Mouse (Mus musculus) thymus, postnatal 36 days (tissue): ENCODE measurements around the gene Cks2.
"Not testable (repeated sequence)": the region's sequence is repeated elsewhere in the genome, so short reads cannot be mapped to it uniquely, and the experiment has no call there.

Source experiments
- DNase-seq, 2 experiments: peaks; one replicate each; pipeline ENCODE4 v3.0.0; 2022; ENCODE audit warnings: mixed read lengths in 2 of 2

Gene Cks2

DNA sequence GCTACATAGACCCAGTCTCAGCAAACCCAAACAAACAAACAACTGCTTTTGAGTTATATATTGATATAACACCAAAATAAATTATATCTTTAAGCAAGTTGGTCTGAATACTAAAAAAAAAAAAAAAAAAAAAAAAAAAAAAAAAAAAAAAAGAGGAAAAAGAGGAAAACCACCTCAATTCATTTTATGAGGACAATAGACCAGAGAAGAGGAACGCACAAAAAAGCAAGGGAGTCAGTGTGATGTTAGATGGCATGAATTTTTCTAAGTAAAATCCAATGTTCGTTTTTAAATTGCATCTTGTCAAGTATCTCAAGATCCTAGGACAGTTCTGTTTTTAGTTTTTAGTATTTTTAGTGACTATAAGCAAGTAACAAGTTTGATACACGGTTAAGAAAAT lies 3.6 kb upstream of the Cks2 start:
- DNase-seq: no peak

DNA sequence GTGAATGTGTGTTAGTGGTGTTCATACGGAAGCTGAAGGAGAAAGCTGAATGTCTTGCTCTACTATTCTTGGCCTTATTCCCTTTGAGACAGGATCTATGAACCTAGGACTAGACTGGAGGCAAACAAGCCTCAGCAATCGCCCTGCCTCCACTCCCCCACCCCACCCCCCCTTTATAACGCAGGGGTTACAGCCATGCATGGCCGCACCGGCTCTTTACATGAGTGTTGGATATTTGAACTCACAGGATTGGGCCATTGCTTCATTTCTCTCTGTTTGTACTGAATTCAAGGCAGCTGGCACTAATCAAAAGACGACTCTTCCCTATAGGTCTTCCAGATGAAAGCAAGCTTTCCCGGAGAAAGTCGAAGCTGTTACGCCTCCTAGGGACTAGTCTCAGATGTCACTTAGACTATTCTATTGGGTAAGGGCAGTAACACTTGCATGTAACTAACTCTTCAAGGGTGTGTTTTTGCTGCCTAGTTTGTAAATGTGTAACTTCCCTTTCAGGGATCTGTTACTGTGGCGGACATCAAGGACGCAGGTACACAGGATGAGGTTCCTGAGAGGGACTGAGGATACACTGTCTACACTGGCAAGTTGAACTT lies 2.8 kb upstream of the Cks2 start:
- DNase-seq: no peak

DNA sequence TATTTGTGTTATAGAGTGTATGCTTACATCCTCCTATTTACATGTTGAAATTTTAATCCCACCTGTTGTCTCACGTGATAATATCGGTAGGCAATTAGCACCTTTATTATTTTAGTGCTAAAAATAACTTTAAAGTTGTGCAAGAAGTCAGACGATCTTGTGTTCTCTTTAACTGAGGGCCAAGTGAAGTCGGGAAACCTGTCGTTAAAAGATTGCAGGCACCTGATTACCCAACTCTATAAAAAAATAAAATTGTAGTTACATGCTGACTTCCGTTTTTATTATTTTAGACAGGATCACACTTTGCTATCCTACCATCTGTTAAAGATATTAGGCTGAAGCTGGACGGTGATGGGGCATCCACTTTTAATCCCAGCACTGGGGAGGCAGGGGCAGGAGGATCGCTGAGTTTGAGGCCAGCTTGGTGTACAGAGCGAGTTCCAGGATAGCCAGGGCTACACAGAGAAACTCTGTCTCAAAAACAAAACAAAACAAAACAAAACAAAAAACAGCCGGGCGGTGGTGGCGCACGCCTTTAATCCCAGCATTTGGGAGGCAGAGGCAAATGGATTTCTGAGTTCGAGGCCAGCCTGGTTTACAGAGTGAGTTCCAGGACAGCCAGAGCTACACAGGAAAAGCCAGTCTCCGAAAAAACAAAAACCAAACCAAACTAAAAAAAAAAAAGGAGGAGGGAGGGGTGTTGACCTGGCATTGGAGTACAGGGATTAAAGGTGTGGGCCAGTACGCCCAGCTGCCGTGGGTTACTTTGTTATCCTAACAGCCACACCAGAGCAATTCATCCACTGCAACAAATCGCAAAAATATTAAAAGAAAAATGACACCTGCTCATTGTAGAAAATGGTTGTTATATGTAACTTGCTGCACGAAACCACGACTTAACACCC lies 856 bp upstream of the Cks2 start:
- no peak for DNase-seq

DNA sequence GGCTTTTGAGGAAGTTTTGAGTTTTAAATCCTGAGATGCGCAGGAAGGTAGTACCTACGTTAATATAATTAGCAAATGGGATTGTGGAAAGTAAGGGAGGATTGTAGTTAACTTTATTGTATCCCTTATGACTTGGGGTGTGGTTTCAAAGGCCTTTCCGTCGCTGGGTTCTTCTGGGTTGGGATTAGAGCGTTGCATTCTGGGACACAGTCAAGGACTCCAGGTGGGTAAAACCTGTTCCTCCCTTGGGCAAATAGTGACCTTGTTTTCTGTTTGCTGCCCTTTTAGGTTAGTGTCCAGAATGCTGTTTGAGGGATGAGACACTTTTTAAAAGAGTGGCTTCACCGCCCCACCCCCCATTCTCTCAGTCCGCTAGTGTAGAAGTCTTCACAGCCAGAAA lies 840 bp downstream of the Cks2 start:
- DNase-seq: no peak

DNA sequence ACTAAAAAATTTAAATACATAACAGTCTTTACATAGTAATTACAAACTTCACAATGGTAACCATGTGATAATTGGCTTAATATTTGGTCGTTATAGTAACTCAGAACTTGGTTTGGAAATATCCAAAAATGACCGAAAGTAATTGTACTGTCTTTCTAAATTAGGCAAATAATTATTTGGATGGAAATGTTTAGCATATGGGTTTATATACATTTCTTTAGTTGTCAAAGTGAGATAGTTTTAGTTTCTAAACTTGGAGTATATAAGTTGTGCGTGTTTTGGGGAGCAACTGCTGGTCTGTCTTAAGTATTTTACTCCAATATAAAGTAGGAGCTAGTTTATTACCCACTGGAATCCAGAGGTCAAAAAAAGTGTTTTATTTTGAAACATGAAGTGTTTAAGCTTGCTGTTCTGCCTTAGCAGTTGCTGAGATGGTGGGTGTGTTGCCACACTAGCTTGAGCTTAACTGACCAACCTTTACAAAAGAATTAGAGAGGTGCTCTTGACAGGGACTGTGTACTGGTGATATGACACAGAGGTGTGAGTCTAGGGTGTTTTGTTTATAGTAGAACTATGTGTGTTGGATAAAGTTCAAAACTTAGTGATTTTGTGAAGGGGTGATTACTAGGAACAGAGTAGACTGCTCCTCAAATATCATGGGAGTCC lies 1.5 kb downstream of the Cks2 start:
- DNase-seq: no peak

DNA sequence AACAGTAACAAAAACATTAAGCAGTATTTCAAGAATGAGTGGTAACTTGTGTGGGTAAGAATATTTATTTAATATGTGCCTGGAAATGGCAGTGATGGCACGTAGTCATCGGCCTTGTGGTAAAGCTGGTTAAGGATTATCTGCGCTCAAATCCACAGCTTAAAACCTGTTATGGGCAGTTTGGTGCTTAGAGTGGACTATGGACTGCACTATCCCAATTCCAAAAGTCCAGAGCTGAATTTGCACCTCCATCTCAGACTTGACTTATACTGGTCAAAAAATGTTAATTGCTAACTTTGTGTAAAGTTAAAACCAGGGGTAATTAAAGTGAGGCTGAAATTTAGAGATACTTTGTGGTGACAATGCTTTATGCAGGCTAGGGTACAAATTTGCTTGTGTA lies 2.7 kb downstream of the Cks2 start:
- DNase-seq: no peak

DNA sequence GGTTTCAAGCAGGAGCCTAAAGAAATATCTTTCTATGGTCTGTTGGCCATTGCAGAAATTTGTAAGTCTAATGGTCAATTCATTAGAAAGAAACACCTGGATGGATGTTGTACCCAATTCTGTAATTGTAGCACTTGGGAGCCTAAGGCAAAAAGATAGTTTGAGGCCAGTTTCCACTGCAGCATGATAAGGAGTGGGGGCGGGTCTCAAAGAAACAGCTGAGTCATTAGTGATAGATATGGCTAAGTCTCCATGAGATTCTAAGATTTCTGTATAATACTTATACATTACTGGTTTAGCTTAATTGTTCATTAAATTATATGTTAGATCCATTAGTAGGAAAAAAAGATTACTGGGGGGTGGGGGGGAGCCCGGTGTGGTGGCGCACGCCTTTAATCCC lies 3.2 kb downstream of the Cks2 start:
- no peak for DNase-seq

DNA sequence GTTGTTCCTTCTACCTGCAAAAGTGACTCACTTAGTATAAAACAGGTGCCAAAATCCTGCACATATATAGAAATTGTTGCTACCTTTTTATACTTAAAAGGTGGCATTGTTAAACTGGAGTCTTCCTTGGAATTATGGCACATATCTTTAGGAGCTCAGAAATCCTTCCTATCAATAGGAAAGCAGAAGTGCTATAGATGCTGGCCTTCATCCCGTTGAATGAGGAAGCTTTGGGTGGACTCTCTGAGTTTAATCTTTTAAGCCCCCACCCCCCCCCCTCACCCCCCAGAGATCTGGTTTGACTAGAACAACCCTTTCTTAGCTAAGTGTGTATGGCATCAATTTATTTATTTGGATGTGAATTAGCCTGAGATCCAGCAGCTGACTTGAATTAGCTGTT lies 4.7 kb downstream of the Cks2 start:
- DNase-seq: no peak

DNA sequence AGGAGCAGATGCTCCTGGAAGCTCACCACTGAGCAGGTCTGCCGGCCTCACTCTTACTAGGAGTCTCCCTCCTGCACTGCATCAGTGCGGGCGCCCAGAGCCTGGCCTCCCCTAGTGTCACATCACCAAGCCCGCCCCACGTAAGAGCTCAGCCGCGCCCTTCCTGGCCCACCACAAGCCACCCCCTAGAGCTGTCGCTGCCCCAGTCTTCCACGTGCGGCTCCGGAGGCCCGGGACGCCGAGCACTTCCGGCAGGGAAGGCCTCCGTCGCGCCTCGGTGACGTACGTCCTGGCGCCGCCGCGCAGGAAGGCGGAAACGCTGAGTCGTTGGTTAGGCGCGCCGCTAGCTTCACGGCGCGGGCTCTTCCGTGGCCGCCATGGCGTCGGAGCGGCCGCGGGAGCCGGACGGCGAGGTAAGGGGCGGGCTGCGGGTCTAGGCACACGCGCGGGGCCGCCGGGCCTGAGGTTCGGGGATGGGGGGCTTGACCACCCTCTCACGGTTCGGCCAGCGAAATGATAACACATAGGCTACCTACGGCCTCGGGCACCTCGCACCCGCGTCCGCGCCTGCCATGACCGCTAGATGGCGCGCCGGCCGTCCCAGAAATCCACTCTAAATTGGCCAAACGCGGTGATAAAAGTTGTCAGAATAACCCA lies 6.5 kb downstream of the Cks2 start, which contains the start of gene Secisbp2:
TSS of gene Secisbp2 (plus strand) at position 290 of the 657 bp plus-strand sequence.
- DNase-seq: peak; percentile 93 to 95

DNA sequence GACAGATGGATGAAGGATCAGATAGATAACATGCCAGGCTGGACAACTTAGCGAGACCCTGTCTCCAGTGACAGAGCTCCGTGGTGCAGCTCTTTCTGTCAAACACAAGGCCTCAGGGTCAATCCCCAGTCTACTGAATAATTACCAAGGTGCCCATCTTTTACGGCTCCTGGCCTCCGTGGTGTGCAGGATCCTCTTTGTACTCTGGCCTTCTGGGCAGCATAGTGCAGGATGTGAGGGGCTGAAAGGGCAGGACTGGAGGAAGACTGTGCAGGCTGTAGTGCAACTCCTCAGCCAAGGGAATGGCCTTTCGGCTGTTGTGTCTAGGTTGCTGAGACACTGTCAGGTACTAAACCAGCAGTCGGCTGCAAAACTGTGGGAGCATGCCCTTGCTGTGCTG lies 8.1 kb downstream of the Cks2 start:
- DNase-seq: no peak

DNA sequence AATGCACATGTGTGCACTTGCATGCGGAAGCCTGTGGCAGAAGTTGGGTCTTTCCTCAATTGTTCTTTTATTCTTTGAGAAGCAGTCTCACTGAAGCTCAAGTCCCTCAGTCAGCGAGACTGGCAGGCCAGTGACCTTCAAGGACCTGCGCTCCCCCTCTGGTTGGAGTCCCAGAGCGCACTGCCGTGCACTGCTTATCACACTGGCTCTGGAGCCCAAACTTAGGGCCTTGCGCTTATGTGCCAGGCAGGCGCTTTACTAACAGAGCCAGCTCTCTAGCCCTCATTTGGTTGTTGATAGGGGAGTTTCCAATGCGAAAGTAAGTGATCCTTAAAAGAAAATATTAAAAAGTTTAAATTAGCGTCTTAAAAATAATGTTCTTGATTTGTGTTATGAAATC lies 8.9 kb downstream of the Cks2 start:
- no peak for DNase-seq

DNA sequence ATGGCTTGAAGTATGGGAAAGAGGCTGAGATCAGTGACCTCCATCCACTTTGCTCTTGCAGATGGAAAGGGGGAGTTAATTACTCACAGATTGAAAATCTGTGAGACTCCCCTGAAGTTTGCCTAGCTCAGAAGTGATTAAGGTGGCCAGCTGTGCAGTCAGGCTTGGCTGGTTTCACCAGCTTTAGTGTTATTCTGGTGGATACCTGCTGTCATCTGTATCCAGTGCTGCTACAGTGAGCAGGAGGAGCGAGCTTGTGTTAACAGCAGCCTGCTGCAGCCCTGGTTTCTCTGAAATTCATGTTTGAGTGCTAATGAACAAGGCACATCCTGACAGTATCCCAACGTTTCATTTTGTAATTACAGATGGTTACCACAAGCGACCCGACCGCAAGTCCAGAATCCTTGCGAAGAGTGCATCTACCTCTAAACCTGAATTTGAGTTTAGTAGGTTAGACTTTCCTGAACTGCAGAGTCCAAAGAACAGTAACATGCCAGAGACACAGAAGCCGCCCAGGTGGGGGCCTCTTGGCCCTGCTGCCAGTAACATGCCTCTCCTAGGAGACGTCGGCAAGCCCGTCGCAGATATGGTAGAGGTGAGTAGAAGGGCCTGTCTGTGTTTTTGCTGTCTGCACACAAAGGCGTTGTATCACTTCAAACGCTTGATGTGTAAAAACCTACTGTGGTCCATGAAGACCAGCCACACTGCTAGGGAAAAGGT lies 11.6 kb downstream of the Cks2 start:
- no peak for DNase-seq

DNA sequence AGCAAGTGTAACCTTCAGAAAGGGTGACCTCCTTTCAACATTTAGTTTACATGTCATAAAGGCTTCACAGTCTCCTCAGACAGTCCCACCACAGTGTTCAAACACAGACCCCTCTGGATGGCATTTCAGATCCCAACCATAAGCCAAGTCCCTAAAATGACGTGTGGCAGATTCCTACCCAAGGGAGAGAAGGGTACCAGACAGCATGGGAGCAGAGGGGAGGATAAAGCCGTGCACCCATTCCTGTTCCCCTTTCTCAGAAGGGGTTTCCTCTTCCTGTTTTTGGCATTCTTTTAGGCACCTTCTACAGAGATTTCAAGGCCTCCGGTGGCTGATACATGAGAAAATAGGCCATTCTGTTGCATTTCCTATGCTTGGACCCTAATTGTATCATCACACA lies 13.1 kb downstream of the Cks2 start:
- DNase-seq: no peak

DNA sequence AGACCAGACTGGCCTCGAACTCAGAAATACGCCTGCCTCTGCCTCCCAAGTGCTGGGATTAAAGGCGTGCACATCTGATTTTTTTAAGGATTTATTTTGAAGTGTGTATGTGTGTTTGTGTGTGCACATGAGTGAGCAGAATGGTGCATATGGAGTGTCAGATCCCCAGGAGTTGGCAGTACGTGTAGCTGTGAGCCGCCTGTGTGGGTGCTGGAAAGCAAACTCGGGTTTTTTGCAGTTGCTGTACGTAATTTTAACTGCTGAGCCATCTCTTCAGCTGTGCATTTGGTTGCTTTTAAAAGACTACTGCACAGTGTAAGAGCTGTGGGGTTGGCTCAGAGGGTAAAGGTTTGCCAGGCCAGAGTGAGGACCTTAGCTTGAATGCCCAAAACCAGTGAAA lies 14.5 kb downstream of the Cks2 start:
- no peak for DNase-seq

DNA sequence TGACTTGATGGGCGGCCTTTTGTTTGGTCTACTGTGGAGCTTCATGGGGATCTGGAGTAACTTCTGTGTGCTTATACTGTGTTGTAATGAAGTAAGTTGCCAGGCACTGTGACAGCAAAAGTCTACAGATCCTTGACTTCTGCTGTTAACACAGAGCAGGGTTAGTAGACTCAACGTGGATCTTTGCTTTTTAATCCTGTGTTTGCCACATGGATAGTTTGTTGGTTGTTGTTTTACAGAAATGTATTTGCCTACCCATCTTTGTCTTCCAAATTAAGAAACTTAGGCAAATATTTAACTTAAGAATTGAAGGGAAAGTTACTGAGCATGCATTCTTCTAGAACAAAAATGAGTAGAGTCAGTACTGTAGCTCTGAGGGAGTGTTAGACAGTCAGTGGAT lies 18.5 kb downstream of the Cks2 start:
- no peak for DNase-seq

DNA sequence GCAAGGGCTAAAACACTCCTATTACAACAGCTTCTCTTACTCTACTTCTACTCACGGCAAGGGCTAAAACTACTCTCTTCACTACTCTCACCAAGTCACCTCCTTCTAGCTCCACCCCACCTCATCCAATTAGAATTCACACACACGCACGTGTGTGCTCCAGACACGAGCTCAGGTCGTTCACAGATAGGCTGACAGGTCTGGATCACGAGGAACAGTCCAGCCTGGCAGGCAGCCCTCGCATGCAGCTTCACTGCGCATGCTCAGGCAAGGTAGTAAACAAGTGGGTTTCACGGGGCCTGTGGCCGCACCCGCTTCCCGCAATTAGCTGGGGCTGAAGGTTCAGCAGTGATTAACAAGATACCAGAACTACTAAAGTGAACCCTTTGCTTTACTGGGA lies 23.2 kb downstream of the Cks2 start:
- DNase-seq: not testable (repeated sequence)

DNA sequence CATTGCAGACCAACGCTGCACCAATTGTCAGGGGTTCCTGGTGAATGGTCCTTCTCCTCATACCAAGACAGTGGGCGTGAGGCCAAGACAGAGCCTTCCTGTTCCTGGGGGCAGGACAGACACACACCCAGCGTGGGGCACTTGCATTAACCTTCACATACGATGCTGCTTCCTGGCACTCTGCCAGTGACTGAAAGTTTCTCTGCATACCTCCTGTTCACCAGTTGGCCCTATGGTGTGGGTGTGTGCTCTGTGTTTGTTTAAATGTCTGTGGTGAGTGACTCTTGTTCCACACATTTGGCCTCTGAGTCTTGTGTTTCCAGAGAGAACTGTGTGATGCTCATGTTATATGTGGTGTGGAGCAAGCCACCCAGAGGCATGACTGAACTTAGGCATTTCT lies 31.6 kb downstream of the Cks2 start:
- no peak for DNase-seq

DNA sequence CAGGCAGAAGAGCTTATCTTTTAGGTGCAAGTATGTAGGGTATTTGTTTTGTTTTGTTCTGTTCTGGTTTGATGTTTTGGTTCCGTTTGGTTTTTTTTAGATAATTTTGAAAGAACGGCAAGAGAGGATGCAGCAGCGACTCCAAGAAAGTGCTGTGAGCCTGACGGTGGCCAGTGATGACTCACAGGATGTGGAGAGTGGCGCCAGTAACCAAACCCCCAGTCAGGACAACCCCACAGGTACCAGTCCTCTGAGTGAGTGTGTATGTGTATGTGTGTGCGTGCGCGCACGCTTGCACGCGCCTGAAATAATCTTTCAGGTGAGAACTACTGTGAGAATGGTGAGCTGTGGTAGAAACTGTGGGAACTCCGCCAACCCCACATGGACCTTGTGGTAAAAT lies 32.0 kb downstream of the Cks2 start:
- no peak for DNase-seq

DNA sequence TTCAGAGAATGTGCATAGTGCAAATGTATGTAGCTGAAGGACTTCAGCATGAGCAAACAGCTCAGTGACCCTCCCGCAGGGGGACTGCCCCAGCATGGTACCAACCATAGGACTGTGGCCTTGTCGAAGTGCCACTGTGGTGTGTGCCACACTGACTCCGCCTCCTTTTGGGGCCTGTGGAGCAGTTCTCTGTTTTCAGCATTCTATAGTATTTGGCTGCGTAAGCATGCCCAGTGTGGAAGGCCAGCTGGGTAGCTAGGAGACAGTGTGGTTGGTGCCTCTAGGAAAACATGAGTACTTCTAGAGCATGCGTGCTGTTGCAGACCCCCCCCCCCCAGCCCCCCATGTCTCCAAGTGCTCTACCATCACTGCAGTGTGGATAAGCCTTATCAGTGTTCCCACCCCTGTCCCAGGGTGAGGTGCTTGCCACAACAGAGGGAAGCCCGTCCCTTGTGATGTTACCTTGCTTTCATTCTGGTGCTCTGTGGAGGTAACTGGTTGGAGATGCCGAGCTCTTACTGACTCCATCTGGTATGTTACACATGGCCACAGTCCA lies 32.7 kb downstream of the Cks2 start:
- no peak for DNase-seq

DNA sequence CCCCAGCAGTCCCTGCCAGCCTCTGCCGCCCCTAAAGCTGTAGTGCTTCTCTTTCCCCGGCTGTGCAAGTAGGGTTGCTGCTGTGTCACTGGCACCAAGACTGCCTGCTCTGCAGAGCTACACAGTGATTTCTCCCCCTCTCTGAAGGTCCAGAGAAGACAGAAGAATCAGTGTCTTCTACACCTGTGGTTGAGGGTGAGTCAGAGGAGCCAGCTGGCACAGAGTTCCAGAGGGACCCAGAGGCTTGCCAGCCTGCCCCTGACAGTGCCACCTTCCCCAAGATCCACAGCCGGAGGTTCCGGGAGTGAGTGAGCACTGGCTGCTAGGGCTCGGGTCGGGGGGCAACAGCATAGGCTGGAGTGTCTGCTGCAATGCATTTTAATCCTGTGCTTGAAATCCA lies 33.7 kb downstream of the Cks2 start:
- no peak for DNase-seq

DNA sequence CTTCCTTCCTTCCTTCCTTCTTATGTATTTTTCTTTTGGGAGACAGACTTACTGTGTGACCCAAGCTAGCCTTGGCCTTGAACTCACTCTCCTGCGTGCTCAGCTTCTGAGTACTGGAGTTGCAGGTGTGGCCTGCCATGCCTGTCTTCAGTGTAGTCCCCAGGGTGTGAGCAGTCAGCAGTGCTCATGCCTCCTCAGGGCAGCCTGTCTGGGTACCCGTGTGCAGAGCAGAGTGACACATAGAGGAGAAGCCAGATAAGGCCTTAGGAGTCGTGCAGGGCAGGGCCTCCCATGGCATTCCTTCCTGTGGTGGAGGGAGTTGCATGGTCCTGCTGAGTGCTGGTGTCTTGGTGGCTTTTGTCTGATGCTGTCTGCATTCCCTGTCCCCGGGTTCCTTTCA lies 34.3 kb downstream of the Cks2 start:
- DNase-seq: no peak

DNA sequence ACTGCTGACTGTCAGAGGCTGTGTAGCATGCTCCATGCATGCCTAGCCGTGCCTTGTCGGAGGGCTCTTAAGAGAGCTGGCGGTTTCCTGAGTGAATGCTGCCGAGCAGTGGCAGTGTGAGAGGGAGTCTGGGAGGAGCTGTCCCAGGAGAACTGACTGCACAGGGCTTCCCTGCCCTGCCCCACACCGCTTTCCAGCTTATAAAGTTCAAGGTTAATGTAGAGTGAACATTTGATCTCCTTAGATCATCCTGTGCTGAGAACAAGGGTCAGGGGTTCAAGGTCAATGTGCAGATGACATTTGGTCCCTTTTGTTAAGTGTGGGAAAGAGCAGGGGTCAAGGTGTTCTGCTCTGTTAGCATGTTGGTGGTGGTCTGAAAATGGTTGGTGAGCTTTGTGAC lies 36.0 kb downstream of the Cks2 start:
- no peak for DNase-seq
